Mouse (Mus musculus) hindbrain, embryonic 10.5 days (tissue): Measurements from ENCODE around the gene Galnt15. TPM values are rescaled to one million over a fixed set of nuclear protein-coding genes. Genes with fewer than 3 reads are reported as not detected.

Source experiments
- DNase-seq: peaks from one replicate; pipeline ENCODE4 v3.0.0-alpha.2; 2017; ENCODE audit warnings: low spot score
- H3K27ac ChIP-seq: fragments of 300-500 bp; sonication (generic); 2 replicates; pipeline ENCODE4 v1.5.1; 2016; ENCODE audit warnings: mild to moderate bottlenecking, moderate library complexity
- H3K27me3 ChIP-seq: fragments of 300-500 bp; sonication (generic); 2 replicates; pipeline ENCODE4 v1.6.1; 2016; ENCODE audit warnings: mild to moderate bottlenecking; ENCODE audit not compliant: poor library complexity, insufficient read depth, severe bottlenecking
- H3K36me3 ChIP-seq: fragments of 300-500 bp; sonication (generic); 2 replicates; pipeline ENCODE4 v1.6.1; 2016; ENCODE audit warnings: mild to moderate bottlenecking, moderate library complexity
- H3K4me1 ChIP-seq: fragments of 300-500 bp; sonication (generic); replicated peaks from 2 replicates; pipeline ENCODE4 v1.6.1; 2016; ENCODE audit warnings: mild to moderate bottlenecking
- H3K4me3 ChIP-seq: fragments of 300-500 bp; sonication (generic); 2 replicates; pipeline ENCODE4 v1.5.1; 2016; ENCODE audit warnings: mild to moderate bottlenecking, moderate library complexity
- H3K9me3 ChIP-seq: fragments of 300-500 bp; sonication (generic); 2 replicates; pipeline ENCODE4 v1.6.1; 2016; ENCODE audit warnings: mild to moderate bottlenecking, moderate library complexity
- WGBS: fragments of 180-500 bp; shearing (Covaris S2); methylation state at CpG from one replicate; pipeline ENCODE4 v1.1.7; 2016; 5-methylcytosine and 5-hydroxymethylcytosine counted together
- polyA plus RNA-seq: library from polyadenylated mRNA; unstranded; fragments of >200 nt; fragmentation: Nextera tagmentation; extraction: Ambion mirVana; gene quantifications from 2 replicates; pipeline ENCODE4 v1.2.1, GENCODE M21; 2016

Gene Galnt15
- polyA plus RNA-seq, 1 experiment from 2014 or later, result 0.13 TPM

DNA sequence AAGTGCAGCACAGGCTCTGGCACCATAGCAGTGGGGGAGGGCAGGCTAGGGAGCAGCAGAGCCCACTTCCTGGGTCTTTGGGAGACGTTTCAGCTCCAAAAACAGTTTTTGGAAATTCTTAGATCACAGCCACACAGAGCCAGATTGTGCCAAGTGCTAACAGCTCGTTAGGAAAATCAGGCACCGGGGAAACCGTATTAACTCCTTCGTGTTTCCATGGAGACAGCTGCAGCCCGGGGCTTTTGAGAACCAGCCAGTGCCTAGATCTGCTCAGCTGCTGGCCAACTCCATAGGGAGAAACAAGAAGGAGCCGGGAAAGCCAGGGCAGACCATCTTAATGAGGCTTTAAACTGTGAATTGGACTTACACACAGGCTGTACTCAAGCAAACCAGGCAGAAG lies 11.9 kb upstream of the Galnt15 start:
- H3K36me3 ChIP-seq, result no peaks in the 10 kb centered on the region
- DNase-seq, result peak; percentile 51
- WGBS, result 10% methylated on average over 7 of the region's 7 CpGs
- no peaks in the 10 kb centered on the region for H3K27me3 ChIP-seq
- peak overlapping the region; percentile 69 for H3K27ac ChIP-seq
- H3K9me3 ChIP-seq, result no peaks in the 10 kb centered on the region
- H3K4me3 ChIP-seq, result no peak overlapping the region
- peaks cover 27% of the 10 kb centered on the region for H3K4me1 ChIP-seq

DNA sequence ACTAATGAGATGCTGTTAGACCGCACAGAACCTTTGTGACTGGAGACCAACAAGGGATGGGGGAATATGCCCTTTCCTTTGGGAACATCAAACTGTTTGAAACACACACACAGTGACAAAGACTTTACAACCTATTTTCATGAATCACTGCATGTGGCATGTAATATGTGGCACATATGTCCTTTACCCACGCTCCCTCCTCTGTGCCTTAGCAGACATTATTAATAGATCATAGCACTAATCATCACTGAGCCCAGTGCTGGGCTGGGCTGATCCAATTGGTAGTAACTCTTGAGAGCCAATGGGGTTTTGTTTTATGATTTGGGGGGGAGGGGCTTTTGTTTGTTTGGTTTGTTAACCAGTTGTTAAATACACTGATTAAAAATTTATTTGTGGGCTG lies 11.3 kb upstream of the Galnt15 start:
- H3K27me3 ChIP-seq, result no peaks in the 10 kb centered on the region
- 76% methylated on average over 2 of the region's 2 CpGs for WGBS
- H3K9me3 ChIP-seq, result no peaks in the 10 kb centered on the region
- no peak overlapping the region for H3K4me3 ChIP-seq
- peak overlapping the region; percentile 69 for H3K27ac ChIP-seq
- H3K36me3 ChIP-seq, result no peaks in the 10 kb centered on the region
- peaks cover 29% of the 10 kb centered on the region for H3K4me1 ChIP-seq
- no peak for DNase-seq

DNA sequence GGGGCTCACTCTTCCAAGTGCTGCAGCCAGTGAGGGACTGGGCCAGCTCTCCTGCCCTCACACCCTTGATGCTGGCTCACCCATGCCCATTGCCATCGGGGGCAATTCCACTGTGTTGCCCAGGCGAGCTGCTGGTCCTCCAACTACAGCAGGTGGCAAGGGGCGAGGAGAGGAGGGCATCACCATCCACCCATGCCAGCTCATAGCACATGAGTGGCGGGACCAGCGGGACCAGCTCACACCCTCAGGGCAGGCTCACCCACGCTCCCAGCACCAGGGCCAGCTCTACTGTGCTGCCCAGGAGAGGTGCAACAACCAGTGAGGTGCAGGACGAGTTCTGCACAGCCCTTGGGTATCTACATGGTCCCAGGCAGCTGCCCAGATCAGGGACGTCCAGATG lies 9.7 kb upstream of the Galnt15 start:
- WGBS, result 80% methylated on average over 8 of the region's 8 CpGs
- peaks cover 36% of the 10 kb centered on the region for H3K4me1 ChIP-seq
- peak overlapping the region; percentile 35; the same call in 1 of the 2 replicates for H3K27ac ChIP-seq
- no peak overlapping the region for H3K4me3 ChIP-seq
- no peaks in the 10 kb centered on the region for H3K36me3 ChIP-seq
- no peak for DNase-seq
- no peaks in the 10 kb centered on the region for H3K9me3 ChIP-seq
- H3K27me3 ChIP-seq, result no peaks in the 10 kb centered on the region

- no peak for DNase-seq
- Histone ChIP-seq H3K27ac (no peak overlapping the region), H3K27me3 (no peaks in the 10 kb centered on the region), H3K9me3 (no peaks in the 10 kb centered on the region), H3K4me1 (peaks cover 32% of the 10 kb centered on the region), H3K36me3 (no peaks in the 10 kb centered on the region), H3K4me3 (no peak overlapping the region)
- WGBS, result 67% methylated on average over 9 of the region's 9 CpGs
These were observed 6.8 kb upstream of the Galnt15 start for GRCm38 (mm10) chr14:32021967-32022366.

DNA sequence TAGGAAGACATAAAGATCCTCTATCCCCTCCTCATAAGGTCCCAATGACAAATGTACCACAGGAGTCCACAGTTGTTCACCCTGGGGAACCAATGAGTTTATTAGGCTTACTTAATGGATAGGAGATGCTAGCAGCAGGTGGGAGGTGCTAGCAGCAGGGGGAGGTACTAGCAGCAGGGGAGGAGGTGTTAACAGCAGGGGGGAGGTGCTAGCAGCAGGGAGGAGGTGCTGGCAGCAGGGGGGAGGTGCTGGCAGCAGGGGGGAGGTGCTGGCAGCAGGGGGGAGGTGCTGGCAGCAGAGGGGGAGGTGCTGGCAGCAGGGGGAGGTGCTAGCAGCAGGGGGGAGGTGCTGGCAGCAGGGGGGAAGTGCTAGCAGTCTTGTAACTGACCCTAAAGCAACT lies 6.3 kb upstream of the Galnt15 start:
- no peak for DNase-seq
- H3K27ac ChIP-seq, result no peak overlapping the region
- no peaks in the 10 kb centered on the region for H3K27me3 ChIP-seq
- no peaks in the 10 kb centered on the region for H3K9me3 ChIP-seq
- no peaks in the 10 kb centered on the region for H3K36me3 ChIP-seq
- peaks cover 32% of the 10 kb centered on the region for H3K4me1 ChIP-seq
- H3K4me3 ChIP-seq, result no peak overlapping the region

DNA sequence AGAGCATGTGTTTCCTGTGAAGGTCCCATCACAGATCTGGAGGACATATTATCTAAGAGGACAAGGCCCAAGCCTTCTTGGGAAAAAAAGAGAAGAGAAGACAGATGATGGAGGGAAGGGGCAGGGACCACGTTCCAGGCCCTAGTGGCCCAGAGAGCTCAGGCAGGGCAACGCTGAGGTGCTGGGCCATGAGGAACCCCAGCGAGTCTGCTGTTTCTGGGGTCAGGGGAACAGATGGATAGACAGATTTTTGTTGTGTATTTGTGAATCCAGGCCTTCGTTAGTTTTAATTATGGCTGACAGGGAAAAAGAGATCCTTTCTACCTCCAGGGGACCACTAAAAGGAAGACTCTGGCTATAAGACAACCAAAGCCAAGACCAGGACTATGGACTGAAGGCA lies 4.9 kb upstream of the Galnt15 start:
- no peak overlapping the region for H3K27ac ChIP-seq
- H3K27me3 ChIP-seq, result peaks cover 7% of the 10 kb centered on the region; the same call in 1 of the 2 replicates
- WGBS, result 82% methylated on average over 4 of the region's 4 CpGs
- H3K4me3 ChIP-seq, result no peak overlapping the region
- no peaks in the 10 kb centered on the region for H3K36me3 ChIP-seq
- no peak for DNase-seq
- peaks cover 41% of the 10 kb centered on the region for H3K4me1 ChIP-seq
- no peaks in the 10 kb centered on the region for H3K9me3 ChIP-seq

DNA sequence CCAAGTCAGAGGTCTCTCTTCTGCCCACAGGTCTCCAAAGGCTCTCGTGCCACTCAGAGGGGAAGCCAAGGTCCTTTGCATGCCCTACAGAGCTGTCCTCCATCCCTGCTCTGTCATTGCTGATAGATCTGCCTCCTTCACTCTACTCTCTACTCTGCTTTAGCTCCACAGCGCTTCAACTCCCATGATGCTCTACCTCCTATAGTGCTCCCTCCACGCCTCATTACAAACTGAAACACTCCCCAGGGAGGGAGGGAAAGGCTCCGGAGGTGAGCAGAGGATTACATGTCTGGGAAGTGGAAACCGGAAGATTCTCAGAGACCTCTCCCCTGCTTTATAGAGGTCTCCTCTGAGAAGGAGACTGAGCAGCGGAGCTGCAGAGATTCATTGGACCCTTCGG lies 1.6 kb upstream of the Galnt15 start:
- H3K9me3 ChIP-seq, result no peaks in the 10 kb centered on the region
- no peak overlapping the region for H3K4me3 ChIP-seq
- 57% methylated on average over 7 of the region's 7 CpGs for WGBS
- peaks cover 44% of the 10 kb centered on the region for H3K4me1 ChIP-seq
- H3K27me3 ChIP-seq, result peaks cover 25% of the 10 kb centered on the region
- no peaks in the 10 kb centered on the region for H3K36me3 ChIP-seq
- H3K27ac ChIP-seq, result no peak overlapping the region
- DNase-seq, result no peak

- no peak for DNase-seq
- Histone ChIP-seq H3K27me3 (peaks cover 25% of the 10 kb centered on the region), H3K4me3 (no peak overlapping the region), H3K9me3 (no peaks in the 10 kb centered on the region), H3K4me1 (peaks cover 34% of the 10 kb centered on the region), H3K27ac (peak overlapping the region; percentile 35; the same call in 1 of the 2 replicates), H3K36me3 (no peaks in the 10 kb centered on the region)
- WGBS, result 76% methylated on average over 14 of the region's 14 CpGs
These were observed 713 bp downstream of the Galnt15 start for GRCm38 (mm10) chr14:32029411-32029992.

GRCm38 (mm10) chr14:32030073-32030472 lies 1.3 kb downstream of the Galnt15 start:
- 63% methylated on average over 5 of the region's 5 CpGs for WGBS
- no peaks in the 10 kb centered on the region for H3K9me3 ChIP-seq
- peaks cover 34% of the 10 kb centered on the region for H3K4me1 ChIP-seq
- H3K27me3 ChIP-seq, result peaks cover 25% of the 10 kb centered on the region
- no peak overlapping the region for H3K4me3 ChIP-seq
- H3K36me3 ChIP-seq, result no peaks in the 10 kb centered on the region
- no peak overlapping the region for H3K27ac ChIP-seq
- no peak for DNase-seq

DNA sequence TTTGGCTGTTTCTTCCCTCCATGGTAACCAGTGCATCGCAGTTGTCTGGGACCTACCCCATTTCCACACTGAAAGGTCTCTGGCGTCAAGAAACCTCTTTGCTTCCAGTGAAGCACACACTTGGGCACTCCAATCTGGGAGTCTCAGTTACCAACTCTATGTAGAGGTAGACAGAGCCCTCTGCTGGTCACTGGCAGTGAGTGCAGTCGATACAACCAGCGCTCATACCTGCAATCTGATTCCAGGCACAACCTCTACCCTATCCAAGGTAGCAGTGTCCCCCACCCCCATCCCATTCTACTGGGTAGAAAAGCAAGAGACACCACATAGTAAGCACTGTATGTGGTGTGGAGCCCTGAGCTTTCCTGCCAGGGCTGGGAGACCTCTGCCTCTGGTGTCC lies 3.7 kb downstream of the Galnt15 start:
- peaks cover 26% of the 10 kb centered on the region for H3K4me1 ChIP-seq
- H3K9me3 ChIP-seq, result no peaks in the 10 kb centered on the region
- H3K27me3 ChIP-seq, result peaks cover 25% of the 10 kb centered on the region
- no peaks in the 10 kb centered on the region for H3K36me3 ChIP-seq
- H3K4me3 ChIP-seq, result no peak overlapping the region
- peak; percentile 73 for DNase-seq
- WGBS, result 9% methylated on average over 4 of the region's 4 CpGs
- no peak overlapping the region for H3K27ac ChIP-seq

- Histone ChIP-seq H3K4me1 (no peaks in the 10 kb centered on the region), H3K9me3 (no peaks in the 10 kb centered on the region), H3K27ac (no peak overlapping the region), H3K4me3 (no peak overlapping the region), H3K27me3 (no peaks in the 10 kb centered on the region), H3K36me3 (no peaks in the 10 kb centered on the region)
- DNase-seq, result no peak
- WGBS, result 77% methylated on average over 5 of the region's 5 CpGs
These were observed 7.7 kb downstream of the Galnt15 start for GRCm38 (mm10) chr14:32036482-32036881.

GRCm38 (mm10) chr14:32037661-32038252 lies 9.0 kb downstream of the Galnt15 start:
- H3K4me1 ChIP-seq, result no peaks in the 10 kb centered on the region
- no peak overlapping the region for H3K4me3 ChIP-seq
- WGBS, result 84% methylated on average over 8 of the region's 8 CpGs
- H3K27me3 ChIP-seq, result no peaks in the 10 kb centered on the region
- H3K27ac ChIP-seq, result peak overlapping the region; percentile 16; the same call in 1 of the 2 replicates
- no peaks in the 10 kb centered on the region for H3K36me3 ChIP-seq
- no peak for DNase-seq
- no peaks in the 10 kb centered on the region for H3K9me3 ChIP-seq

DNA sequence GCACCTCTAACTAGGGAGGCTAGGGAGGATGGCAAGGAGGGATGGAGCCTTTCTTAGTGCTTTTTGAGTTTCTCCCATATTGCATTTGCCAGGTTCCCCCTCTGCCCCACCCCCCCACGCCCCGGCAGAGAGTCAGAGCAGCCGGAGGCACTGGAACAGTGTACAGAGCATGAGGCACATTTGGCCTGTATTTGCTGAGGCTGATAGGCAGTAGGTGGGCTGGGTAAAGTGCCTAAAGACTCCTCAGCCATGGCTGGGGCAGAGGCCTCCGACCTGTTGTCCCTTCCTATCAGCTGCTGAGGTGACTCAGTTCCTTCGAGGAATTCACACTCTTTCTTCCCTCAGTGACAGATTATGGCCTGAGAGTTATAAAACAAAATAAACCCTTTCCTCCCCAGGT lies 13.3 kb downstream of the Galnt15 start:
- DNase-seq, result no peak
- WGBS, result 68% methylated on average over 5 of the region's 5 CpGs
- Histone ChIP-seq H3K9me3 (no peaks in the 10 kb centered on the region), H3K4me1 (no peaks in the 10 kb centered on the region), H3K36me3 (no peaks in the 10 kb centered on the region), H3K4me3 (no peak overlapping the region), H3K27me3 (no peaks in the 10 kb centered on the region), H3K27ac (no peak overlapping the region)
